Mouse (Mus musculus) bone marrow macrophage, adult 2 months (primary cell): ENCODE measurements around the gene Fbxo47.

Experiments
- CTCF ChIP-seq: IDR thresholded peaks from 2 replicates; pipeline ENCODE4 v1.5.1; 2012; ENCODE audit warnings: low read depth, mild to moderate bottlenecking, low read length, moderate library complexity
- POLR2A ChIP-seq: IDR thresholded peaks from 2 replicates; pipeline ENCODE4 v1.6.1; 2012; ENCODE audit warnings: mild to moderate bottlenecking, low read depth, low read length, borderline replicate concordance

DNA sequence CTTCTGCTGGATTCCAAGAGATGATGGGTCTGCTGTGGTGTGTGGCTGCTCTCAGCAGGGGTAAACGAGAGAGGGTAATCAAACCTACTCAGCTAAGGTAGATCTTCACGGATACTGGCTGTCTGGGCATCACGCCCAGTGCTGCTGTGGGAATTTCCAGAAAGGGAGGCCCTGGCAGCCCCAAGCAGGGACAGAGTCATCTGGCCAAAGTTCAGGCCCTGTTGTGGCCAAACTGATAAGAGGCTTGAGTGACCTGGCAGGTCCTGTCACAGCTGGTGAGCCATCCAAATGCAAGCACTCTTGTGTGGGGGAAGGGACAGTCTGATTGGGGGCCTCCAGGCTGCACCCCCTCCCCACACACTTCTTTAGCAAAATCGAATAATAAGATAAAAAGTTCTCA is 63.1 kb downstream of the Fbxo47 start:
- TF ChIP-seq CTCF (no peak), POLR2A (no peak)
